Mouse (Mus musculus) embryonic facial prominence, embryonic 14.5 days (tissue): Measurements from ENCODE around the gene Ago4. TPM values are rescaled to one million over a fixed set of nuclear protein-coding genes. Genes with fewer than 3 reads are reported as not detected.
A peak's percentile ranks its signal among the peaks of the same experiment; 100 is the strongest.
"Not testable (repeated sequence)": the region's sequence is repeated elsewhere in the genome, so short reads cannot be mapped to it uniquely, and the experiment has no call there.

ENCODE experiments used
- ATAC-seq: fragments of 200-750 bp; cut with Nextera tagmentation; 2 replicates; pipeline ENCODE4 v1.8.0; 2017; ENCODE audit warnings: low read depth, moderate number of reproducible peaks, moderate TSS enrichment
- DNase-seq: peaks from one replicate; pipeline ENCODE4 v3.0.0-alpha.2; 2015; ENCODE audit warnings: low spot score
- H3K27ac ChIP-seq: fragments of 300-500 bp; sonication (generic); replicated peaks from 2 replicates; pipeline ENCODE4 v1.5.1; 2014; ENCODE audit warnings: low read depth, mild to moderate bottlenecking, low read length, moderate library complexity
- H3K27me3 ChIP-seq: fragments of 300-500 bp; sonication (generic); replicated peaks from 2 replicates; pipeline ENCODE4 v1.6.1; 2014; ENCODE audit warnings: low read length; ENCODE audit not compliant: control insufficient read depth, insufficient read depth
- H3K36me3 ChIP-seq: fragments of 300-500 bp; sonication (generic); 2 replicates; pipeline ENCODE4 v1.6.1; 2014; ENCODE audit warnings: low read length, mixed read lengths; ENCODE audit not compliant: control insufficient read depth, insufficient read depth
- H3K4me1 ChIP-seq: fragments of 300-500 bp; sonication (generic); 2 replicates; pipeline ENCODE4 v1.6.1; 2014; ENCODE audit warnings: antibody characterized with exemption, low read length; ENCODE audit not compliant: control insufficient read depth, insufficient read depth
- H3K4me2 ChIP-seq: fragments of 300-500 bp; sonication (generic); 2 replicates; pipeline ENCODE4 v1.6.1; 2014; ENCODE audit warnings: low read depth, mild to moderate bottlenecking, low read length, moderate library complexity, mixed read lengths
- H3K4me3 ChIP-seq: fragments of 300-500 bp; sonication (generic); 2 replicates; pipeline ENCODE4 v1.5.1; 2014; ENCODE audit warnings: low read depth, mild to moderate bottlenecking, low read length
- H3K9ac ChIP-seq: fragments of 300-500 bp; sonication (generic); 2 replicates; pipeline ENCODE4 v1.6.1; 2014; ENCODE audit warnings: low read depth, mild to moderate bottlenecking, low read length, moderate library complexity, mixed read lengths
- H3K9me3 ChIP-seq: fragments of 300-500 bp; sonication (generic); 2 replicates; pipeline ENCODE4 v1.6.1; 2016; ENCODE audit warnings: low read length; ENCODE audit not compliant: control insufficient read depth
- WGBS: fragments of 180-500 bp; shearing (Covaris S2); extraction: QIAGEN DNeasy Blood & Tissue Kit; methylation state at CpG from one replicate; pipeline ENCODE4 v1.1.7; 2014; 5-methylcytosine and 5-hydroxymethylcytosine counted together
- polyA plus RNA-seq: library from polyadenylated mRNA; unstranded; fragments of >200 nt; fragmentation: Nextera tagmentation; extraction: Ambion mirVana; gene quantifications from 2 replicates; pipeline ENCODE4 v1.2.1, GENCODE M21; 2014

The Ago4 gene
- polyA plus RNA-seq, 1 experiment from 2014 or later = 2.6 TPM

DNA sequence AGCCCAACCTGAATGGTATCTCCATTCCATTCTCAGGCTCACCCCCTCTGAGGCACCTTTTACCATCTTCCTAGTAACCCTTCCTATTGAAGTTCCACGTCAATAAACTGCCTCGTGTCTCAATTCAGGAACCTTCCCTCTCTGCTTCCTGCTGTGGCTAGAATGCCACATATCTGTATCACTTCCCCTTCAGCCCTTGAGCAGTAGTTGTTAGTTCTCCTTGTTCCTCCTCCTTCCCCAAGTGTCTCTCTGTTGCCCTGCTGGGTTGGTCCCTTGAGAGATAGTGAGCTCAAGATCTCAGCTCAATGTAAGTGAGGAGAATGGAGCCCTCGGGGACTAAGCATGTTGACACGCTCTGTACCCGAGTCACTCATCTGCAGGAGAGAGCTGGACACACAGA, 3.6 kb upstream of the Ago4 start:
- 62% methylated on average over 5 of the region's 5 CpGs for WGBS
- no peak overlapping the region for H3K27ac ChIP-seq
- H3K9ac ChIP-seq = no peak overlapping the region
- no peak overlapping the region for H3K4me2 ChIP-seq
- no peaks in the 10 kb centered on the region for H3K4me1 ChIP-seq
- no peak overlapping the region for H3K4me3 ChIP-seq
- no peaks in the 10 kb centered on the region for H3K27me3 ChIP-seq
- DNase-seq = no peak
- no peaks in the 10 kb centered on the region for H3K36me3 ChIP-seq
- no peaks in the 10 kb centered on the region for H3K9me3 ChIP-seq
- no peak for ATAC-seq

DNA sequence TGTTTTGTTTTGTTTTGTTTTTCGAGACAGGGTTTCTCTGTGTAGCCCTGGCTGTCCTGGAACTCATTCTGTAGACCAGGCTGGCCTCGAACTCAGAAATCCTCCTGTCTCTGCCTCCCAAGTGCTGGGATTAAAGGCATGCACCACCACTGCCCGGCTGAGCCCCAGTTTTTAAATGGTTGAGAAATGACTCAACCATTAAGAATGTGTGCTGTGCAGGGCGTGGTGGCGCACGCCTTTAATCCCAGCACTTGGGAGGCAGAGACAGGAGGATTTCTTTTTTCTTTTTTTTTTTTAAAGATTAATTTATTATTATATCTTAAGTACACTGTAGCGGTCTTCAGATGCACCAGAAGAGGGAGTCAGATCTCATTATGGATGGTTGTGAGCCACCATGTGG, 2.4 kb upstream of the Ago4 start:
- not testable (repeated sequence) for H3K9me3 ChIP-seq, DNase-seq, H3K4me3 ChIP-seq, H3K4me2 ChIP-seq, H3K9ac ChIP-seq, H3K27ac ChIP-seq, H3K4me1 ChIP-seq, H3K36me3 ChIP-seq, H3K27me3 ChIP-seq, ATAC-seq
- WGBS = 85% methylated on average over 7 of the region's 7 CpGs

DNA sequence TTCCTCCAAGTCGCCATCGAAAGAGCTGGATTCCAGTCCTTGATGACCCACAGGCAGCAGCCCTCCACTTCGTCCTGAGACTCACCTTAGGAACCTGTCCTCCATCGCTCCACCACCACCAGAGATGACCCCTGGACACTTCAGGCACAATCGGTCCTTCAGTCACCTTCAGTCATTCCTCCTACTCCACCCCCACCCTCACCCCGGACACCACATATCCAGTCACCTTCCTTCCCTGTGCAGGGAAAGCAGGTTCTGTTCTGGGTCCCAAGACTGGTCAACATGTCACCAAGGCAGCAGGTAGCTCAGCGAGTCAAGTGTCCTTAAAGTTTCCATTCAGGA, 428 bp upstream of the Ago4 start:
- H3K4me3 ChIP-seq = peak overlapping the region; percentile 91
- no peak overlapping the region for H3K27ac ChIP-seq
- H3K4me1 ChIP-seq = no peaks in the 10 kb centered on the region
- DNase-seq = no peak
- no peaks in the 10 kb centered on the region for H3K27me3 ChIP-seq
- WGBS = 16% methylated on average over 3 of the region's 7 CpGs
- H3K9me3 ChIP-seq = no peaks in the 10 kb centered on the region
- H3K9ac ChIP-seq = peak overlapping the region; percentile 86
- no peaks in the 10 kb centered on the region for H3K36me3 ChIP-seq
- ATAC-seq = peak; percentile 11; the same call in 1 of the 2 replicates
- peak overlapping the region; percentile 91 for H3K4me2 ChIP-seq

DNA sequence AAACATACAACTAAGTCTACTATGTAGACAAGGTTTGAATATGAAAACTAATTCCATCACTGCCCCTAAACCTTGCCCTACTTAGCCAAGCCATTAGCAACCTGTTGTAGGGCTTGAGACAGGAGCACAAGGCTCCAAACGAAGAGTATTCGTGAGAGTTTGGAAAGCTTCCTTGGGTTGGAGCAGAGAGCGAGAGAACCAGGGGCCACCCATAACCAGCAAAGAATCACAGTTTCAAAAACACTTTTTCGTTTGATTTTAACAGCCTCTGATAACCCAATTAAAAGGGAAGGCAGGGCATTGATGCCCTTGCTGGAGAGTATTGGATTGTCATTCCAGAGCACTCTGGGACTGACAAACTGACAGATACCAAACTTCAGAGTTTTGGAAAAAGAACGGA, 980 bp downstream of the Ago4 start:
- DNase-seq = no peak
- peak overlapping the region; percentile 91 for H3K4me2 ChIP-seq
- H3K4me1 ChIP-seq = no peaks in the 10 kb centered on the region
- 38% methylated on average over 5 of the region's 5 CpGs for WGBS
- H3K9me3 ChIP-seq = no peaks in the 10 kb centered on the region
- no peaks in the 10 kb centered on the region for H3K36me3 ChIP-seq
- H3K27me3 ChIP-seq = no peaks in the 10 kb centered on the region
- peak overlapping the region; percentile 91 for H3K4me3 ChIP-seq
- ATAC-seq = no peak
- H3K9ac ChIP-seq = peak overlapping the region; percentile 86; the same call in 1 of the 2 replicates
- H3K27ac ChIP-seq = no peak overlapping the region

DNA sequence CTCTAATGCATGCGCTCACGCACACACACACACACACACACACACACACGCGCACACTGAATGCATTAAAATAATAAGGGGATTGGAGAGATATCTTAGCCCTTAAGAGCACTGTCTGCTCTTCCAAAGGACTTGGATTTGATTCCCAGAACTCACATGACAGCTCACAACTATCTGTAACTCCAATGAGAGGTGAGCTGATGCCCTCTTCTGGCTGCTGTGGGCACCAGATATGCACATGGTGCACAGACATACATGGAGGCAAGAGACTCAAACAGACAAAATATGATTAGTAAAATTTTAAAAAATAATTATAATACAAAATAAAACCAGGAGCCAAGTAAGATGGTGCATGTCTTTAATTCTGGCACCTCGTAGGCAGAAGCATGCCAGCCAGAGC, 6.4 kb downstream of the Ago4 start:
- 91% methylated on average over 5 of the region's 5 CpGs for WGBS
- no peak for DNase-seq

DNA sequence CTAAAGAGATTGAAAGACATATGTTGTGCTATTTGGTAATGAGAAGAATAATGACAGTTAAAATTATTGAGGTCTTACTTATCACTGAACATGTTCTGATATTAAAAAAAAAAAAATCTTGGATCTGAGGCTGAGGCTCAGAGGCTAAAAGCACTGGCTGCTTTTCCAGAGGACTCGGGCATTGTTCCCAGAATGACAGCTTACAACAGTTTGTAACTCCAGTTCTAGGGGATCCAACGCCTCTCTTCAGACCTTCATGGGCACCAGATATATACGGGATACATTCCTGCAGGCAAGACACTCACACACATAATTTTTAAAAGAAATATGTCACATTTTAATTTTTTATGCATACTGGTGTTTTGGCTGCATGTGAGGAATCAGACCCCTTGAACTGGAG, 7.1 kb downstream of the Ago4 start:
- no peaks in the 10 kb centered on the region for H3K27me3 ChIP-seq
- DNase-seq (no peak), ATAC-seq (no peak)
- no peak overlapping the region for H3K27ac ChIP-seq
- no peak overlapping the region for H3K4me3 ChIP-seq
- no peak overlapping the region for H3K4me2 ChIP-seq
- H3K9me3 ChIP-seq = no peaks in the 10 kb centered on the region
- 82% methylated on average over 3 of the region's 3 CpGs for WGBS
- no peaks in the 10 kb centered on the region for H3K36me3 ChIP-seq
- no peaks in the 10 kb centered on the region for H3K4me1 ChIP-seq
- H3K9ac ChIP-seq = no peak overlapping the region

More for the DNA sequence above, 6.4 kb downstream of the Ago4 start:
- Histone ChIP-seq H3K36me3 (no peaks in the 10 kb centered on the region), H3K27me3 (no peaks in the 10 kb centered on the region), H3K9ac (no peak overlapping the region), H3K27ac (no peak overlapping the region), H3K4me2 (no peak overlapping the region), H3K9me3 (no peaks in the 10 kb centered on the region), H3K4me1 (no peaks in the 10 kb centered on the region), H3K4me3 (no peak overlapping the region)
- no peak for ATAC-seq

DNA sequence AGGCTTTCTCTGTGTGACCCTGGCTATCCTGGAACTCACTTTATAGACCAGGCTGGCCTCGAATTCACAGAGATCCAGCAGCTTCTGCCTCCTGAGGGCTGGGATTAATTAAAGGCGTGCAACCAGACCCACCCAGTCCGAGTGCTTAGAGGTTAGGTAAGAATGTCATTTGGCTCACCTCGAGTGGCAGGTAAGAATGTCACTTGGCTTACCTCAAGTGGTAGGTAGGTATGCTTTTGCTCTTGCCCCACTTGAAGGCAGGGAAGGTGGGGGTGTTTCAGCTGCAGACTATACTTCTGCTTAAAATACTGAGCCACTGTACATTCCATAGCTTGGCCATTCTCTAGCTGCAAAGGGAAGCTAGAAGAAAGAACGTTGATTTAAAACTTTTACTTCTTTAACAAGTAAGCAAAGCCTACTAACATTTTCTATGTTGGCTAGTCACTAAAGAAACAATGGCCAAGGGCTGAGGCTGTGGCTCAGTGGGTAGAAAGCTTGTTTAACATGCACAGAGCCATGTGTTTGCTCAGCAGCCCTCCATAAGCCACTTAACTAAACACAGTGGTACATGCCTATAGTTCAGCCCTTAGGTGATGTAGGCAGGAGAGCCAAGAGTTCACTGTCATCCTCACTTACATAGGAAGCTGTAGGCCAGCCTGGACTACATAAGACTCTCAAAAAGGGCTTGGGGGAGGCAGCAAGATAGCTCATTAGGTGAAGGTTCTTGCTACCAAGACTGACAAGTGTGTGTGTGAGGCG, 20.8 kb downstream of the Ago4 start:
- 72% methylated on average over 6 of the region's 6 CpGs for WGBS
- H3K27ac ChIP-seq = no peak overlapping the region
- H3K4me1 ChIP-seq = no peaks in the 10 kb centered on the region
- H3K9ac ChIP-seq = no peak overlapping the region
- H3K9me3 ChIP-seq = no peaks in the 10 kb centered on the region
- DNase-seq (no peak), ATAC-seq (no peak)
- H3K27me3 ChIP-seq = no peaks in the 10 kb centered on the region
- peaks cover 19% of the 10 kb centered on the region; the same call in 1 of the 2 replicates for H3K36me3 ChIP-seq
- H3K4me3 ChIP-seq = no peak overlapping the region
- H3K4me2 ChIP-seq = no peak overlapping the region

DNA sequence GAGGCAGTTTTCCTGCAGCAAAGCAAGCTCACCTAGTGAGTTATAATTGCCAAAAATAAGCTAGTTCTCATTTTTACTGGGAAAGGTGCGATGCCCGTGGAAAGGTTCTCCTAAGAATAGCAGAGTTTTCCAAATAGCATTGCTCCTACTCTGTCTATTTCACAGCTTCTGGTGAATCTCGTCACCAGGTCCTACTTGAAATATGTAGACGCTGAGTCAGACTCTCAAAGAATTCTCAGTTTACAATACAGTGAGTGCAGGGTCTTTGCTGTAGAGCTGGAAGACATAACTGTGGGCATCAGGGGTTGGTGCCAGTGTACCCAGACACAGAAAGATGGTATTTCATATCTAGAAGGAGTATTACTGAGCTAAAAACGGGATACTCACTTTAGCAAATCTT, 22.3 kb downstream of the Ago4 start:
- Histone ChIP-seq H3K4me3 (no peak overlapping the region), H3K36me3 (peaks cover 27% of the 10 kb centered on the region; the same call in 1 of the 2 replicates), H3K9me3 (no peaks in the 10 kb centered on the region), H3K4me2 (no peak overlapping the region), H3K4me1 (no peaks in the 10 kb centered on the region), H3K9ac (no peak overlapping the region), H3K27me3 (no peaks in the 10 kb centered on the region), H3K27ac (no peak overlapping the region)
- ATAC-seq (no peak), DNase-seq (no peak)
- WGBS = 82% methylated on average over 5 of the region's 5 CpGs

DNA sequence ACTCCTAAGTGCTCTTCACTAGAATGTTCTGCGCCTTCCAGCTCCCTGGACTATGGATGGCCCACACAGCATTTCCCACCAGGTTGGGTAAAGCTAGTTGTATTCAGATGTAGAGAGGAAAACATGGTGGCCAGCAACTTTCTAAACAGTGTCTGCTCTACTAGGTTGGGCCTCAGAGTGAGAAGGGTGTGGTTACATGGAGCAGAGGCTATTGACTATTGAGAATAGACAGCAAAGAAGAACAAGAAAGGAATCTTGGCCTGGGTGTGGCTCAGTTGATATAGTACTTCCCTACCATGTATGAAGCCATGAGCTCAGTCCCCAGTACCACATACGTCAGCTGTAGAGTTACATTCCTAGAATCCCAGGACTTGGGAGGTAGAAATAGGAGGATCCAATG, 24.2 kb downstream of the Ago4 start:
- DNase-seq (no peak), ATAC-seq (0 out of 2 replicates have a peak, but pooled peaks have one; percentile 9)
- H3K36me3 ChIP-seq = peaks cover 30% of the 10 kb centered on the region; the same call in 1 of the 2 replicates
- 93% methylated on average over 2 of the region's 2 CpGs for WGBS
- H3K9me3 ChIP-seq = no peaks in the 10 kb centered on the region
- no peak overlapping the region for H3K4me3 ChIP-seq
- no peak overlapping the region for H3K9ac ChIP-seq
- no peaks in the 10 kb centered on the region for H3K4me1 ChIP-seq
- H3K27ac ChIP-seq = no peak overlapping the region
- H3K27me3 ChIP-seq = no peaks in the 10 kb centered on the region
- no peak overlapping the region for H3K4me2 ChIP-seq
